ENCODE assay signal across 16 mouse cellular contexts in genomic region chr1:56749629-56750311, GRCm38 (mm10).
DNase-seq lines count a peak whose midpoint lies in the region; ATAC-seq and TF ChIP-seq lines count a peak whose summit lies in the region.
"Had no signal": no experiment of that assay in that cellular context is flagged by ENCODE, and none has a peak within 500 bp of the region (broad histone marks: within the 10 kb centered on the region; RNA-seq: fewer than 3 reads in every experiment).

No protein-coding gene starts in this region.

- no peak overlapping the region for H3K4me2 ChIP-seq in hindbrain, embryonic 16.5 days (ENCODE audit: low read length)
- no peak overlapping the region for H3K4me2 ChIP-seq in hindbrain, embryonic 11.5 days (replicated peaks; ENCODE audit: low read depth, low read length)
- H3K4me2 ChIP-seq in forebrain, embryonic 16.5 days (ENCODE audit: low read length) = no peak overlapping the region
- H3K4me2 ChIP-seq: heart, embryonic 12.5 days had no signal

- H3K4me3 ChIP-seq in hindbrain, embryonic 16.5 days (ENCODE audit: low read length) = no peak overlapping the region
- no peak overlapping the region for H3K4me3 ChIP-seq in hindbrain, embryonic 11.5 days (ENCODE audit: low read depth, low read length)
- H3K4me3 ChIP-seq in forebrain, embryonic 16.5 days (replicated peaks; ENCODE audit: low read length) = no peak overlapping the region
- H3K4me3 ChIP-seq: erythroblast, embryonic 14.5 days; gastrocnemius, adult 2 months; heart, embryonic 12.5 days; myocyte had no signal

- 75% methylated on average over 16 of the region's 16 CpGs for WGBS in hindbrain, embryonic 16.5 days
- WGBS in hindbrain, embryonic 11.5 days = 84% methylated on average over 16 of the region's 16 CpGs
- WGBS in forebrain, embryonic 16.5 days = 65% methylated on average over 16 of the region's 16 CpGs

- H3K9ac ChIP-seq in hindbrain, embryonic 16.5 days (ENCODE audit: low read depth, low read length) = no peak overlapping the region
- no peak overlapping the region for H3K9ac ChIP-seq in hindbrain, embryonic 11.5 days (ENCODE audit: low read depth, low read length)
- H3K9ac ChIP-seq in forebrain, embryonic 16.5 days (replicated peaks; ENCODE audit: low read depth, low read length) = no peak overlapping the region
- H3K9ac ChIP-seq: heart, embryonic 12.5 days had no signal

- no peaks in the 10 kb centered on the region for H3K36me3 ChIP-seq in hindbrain, embryonic 16.5 days (ENCODE audit: control insufficient read depth, insufficient read depth, low read length)
- H3K36me3 ChIP-seq in hindbrain, embryonic 11.5 days (ENCODE audit: control insufficient read depth, insufficient read depth, low read length) = no peaks in the 10 kb centered on the region
- H3K36me3 ChIP-seq in forebrain, embryonic 16.5 days (ENCODE audit: control insufficient read depth, insufficient read depth) = no peaks in the 10 kb centered on the region
- H3K36me3 ChIP-seq: heart, embryonic 12.5 days had no signal

- H3K27ac ChIP-seq in hindbrain, embryonic 16.5 days (ENCODE audit: low read depth, low read length) = no peak overlapping the region
- H3K27ac ChIP-seq in hindbrain, embryonic 11.5 days (ENCODE audit: low read depth, low read length) = no peak overlapping the region
- H3K27ac ChIP-seq in forebrain, embryonic 16.5 days (ENCODE audit: low read length) = peak overlapping the region; percentile 54
- H3K27ac ChIP-seq: gastrocnemius, adult 2 months had no signal

- H3K9me3 ChIP-seq in hindbrain, embryonic 16.5 days (ENCODE audit: control insufficient read depth, low read length) = no peaks in the 10 kb centered on the region
- H3K9me3 ChIP-seq in hindbrain, embryonic 11.5 days (ENCODE audit: control insufficient read depth, low read length) = no peaks in the 10 kb centered on the region
- H3K9me3 ChIP-seq in forebrain, embryonic 16.5 days (ENCODE audit: control insufficient read depth, low read length) = no peaks in the 10 kb centered on the region
- H3K9me3 ChIP-seq: heart, embryonic 12.5 days had no signal

- H3K4me1 ChIP-seq in hindbrain, embryonic 16.5 days (ENCODE audit: control insufficient read depth, insufficient read depth, low read depth, low read length) = no peaks in the 10 kb centered on the region
- no peaks in the 10 kb centered on the region for H3K4me1 ChIP-seq in hindbrain, embryonic 11.5 days (replicated peaks; ENCODE audit: control insufficient read depth, insufficient read depth, low read length)
- peaks cover 4% of the 10 kb centered on the region; the same call in 1 of the 2 replicates for H3K4me1 ChIP-seq in forebrain, embryonic 16.5 days (replicated peaks; ENCODE audit: control insufficient read depth, insufficient read depth, low read length)
- H3K4me1 ChIP-seq: heart, embryonic 12.5 days had no signal

- intact Hi-C loops in gastrocnemius, postnatal 36 days (cut with DNase I) = no loop called here

- no peak for TF ChIP-seq POLR2A in brain, embryonic 14.5 days (IDR thresholded peaks at IDR 0.05; ENCODE audit: borderline replicate concordance, extremely low read depth, insufficient read depth, insufficient read length, poor library complexity, severe bottlenecking)

- no peak for TF ChIP-seq CTCF in brain, embryonic 14.5 days (IDR thresholded peaks at IDR 0.05; ENCODE audit: borderline replicate concordance, extremely low read depth, insufficient read depth, insufficient read length)

- no peak for DNase-seq in hindbrain, embryonic 11.5 days (ENCODE audit: low spot score)
- DNase-seq in brain, embryonic 14.5 days (ENCODE audit: low read depth) = peak; percentile 73
- peak; percentile 51 for DNase-seq in cerebellum, adult 11-12 months
- DNase-seq in gastrocnemius, postnatal 36 days = no peak
- DNase-seq in kidney, postnatal 36 days = no peak
- DNase-seq: gastrocnemius, adult 2 months; heart, postnatal 4 days; kidney, adult 2 months; lung, adult 18-20 months; right cerebral cortex, postnatal 25 days; thymus, adult 2 months had no signal

- ATAC-seq in hindbrain, embryonic 16.5 days = peak; percentile 87
- ATAC-seq in hindbrain, embryonic 11.5 days (ENCODE audit: low FRiP score) = no peak
- peak; percentile 91 for ATAC-seq in forebrain, embryonic 16.5 days

- no peaks in the 10 kb centered on the region for H3K27me3 ChIP-seq in hindbrain, embryonic 16.5 days (replicated peaks; ENCODE audit: control insufficient read depth, insufficient read depth, low read length)
- H3K27me3 ChIP-seq in hindbrain, embryonic 11.5 days (ENCODE audit: control insufficient read depth, insufficient read depth, low read length) = no peaks in the 10 kb centered on the region
- no peaks in the 10 kb centered on the region for H3K27me3 ChIP-seq in forebrain, embryonic 16.5 days (replicated peaks; ENCODE audit: control insufficient read depth, insufficient read depth, low read length)
- H3K27me3 ChIP-seq: heart, embryonic 12.5 days had no signal

Comparison
In these comparisons a context has a peak if more than half of its experiments do, and no peak if none do; other contexts are left out.
1. DNase-seq: peak in brain, embryonic 14.5 days (single experiment) and cerebellum, adult 11-12 months (single experiment); none in hindbrain, embryonic 11.5 days (single experiment), gastrocnemius, postnatal 36 days (0 of 2) and kidney, postnatal 36 days (0 of 2).